Mouse (Mus musculus) erythroblast, embryonic 14.5 days (primary cell): Measurements from ENCODE around the gene Pnmal1. TPM values are rescaled to one million over a fixed set of nuclear protein-coding genes. Genes with fewer than 3 reads are reported as not detected.
"Not testable (repeated sequence)": the region's sequence is repeated elsewhere in the genome, so short reads cannot be mapped to it uniquely, and the experiment has no call there.

Experiments
- H3K27me3 ChIP-seq: 2 replicates; pipeline ENCODE4 v1.6.1; 2012; ENCODE audit warnings: inconsistent platforms; ENCODE audit not compliant: control insufficient read depth
- H3K36me3 ChIP-seq: 2 replicates; pipeline ENCODE4 v1.6.1; 2012; ENCODE audit warnings: mild to moderate bottlenecking, inconsistent platforms; ENCODE audit not compliant: control insufficient read depth
- H3K4me1 ChIP-seq: 2 replicates; pipeline ENCODE4 v1.6.1; 2012; ENCODE audit warnings: inconsistent platforms; ENCODE audit not compliant: control insufficient read depth
- H3K4me3 ChIP-seq: replicated peaks from 2 replicates; pipeline ENCODE3; 2012; ENCODE audit warnings: moderate library complexity, mild to moderate bottlenecking, inconsistent platforms
- H3K9me3 ChIP-seq: 2 replicates; pipeline ENCODE4 v1.6.1; 2012; ENCODE audit warnings: low read length, inconsistent platforms, mixed read lengths; ENCODE audit not compliant: control insufficient read depth
- GATA1 ChIP-seq: IDR thresholded peaks from 2 replicates; pipeline ENCODE4 v1.6.1; 2012; ENCODE audit warnings: low read length, inconsistent platforms, mixed read lengths
- TAL1 ChIP-seq: IDR thresholded peaks from 3 replicates; pipeline ENCODE4 v1.6.1; 2012; ENCODE audit warnings: low read length, inconsistent platforms, mixed read lengths
- polyA plus RNA-seq: library from polyadenylated mRNA; stranded (reverse); fragments of >175 nt; gene quantifications from 2 replicates; pipeline ENCODE4 v1.2.3, GENCODE M21; 2012

The Pnmal1 gene
- polyA plus RNA-seq, 1 experiment = not detected

DNA sequence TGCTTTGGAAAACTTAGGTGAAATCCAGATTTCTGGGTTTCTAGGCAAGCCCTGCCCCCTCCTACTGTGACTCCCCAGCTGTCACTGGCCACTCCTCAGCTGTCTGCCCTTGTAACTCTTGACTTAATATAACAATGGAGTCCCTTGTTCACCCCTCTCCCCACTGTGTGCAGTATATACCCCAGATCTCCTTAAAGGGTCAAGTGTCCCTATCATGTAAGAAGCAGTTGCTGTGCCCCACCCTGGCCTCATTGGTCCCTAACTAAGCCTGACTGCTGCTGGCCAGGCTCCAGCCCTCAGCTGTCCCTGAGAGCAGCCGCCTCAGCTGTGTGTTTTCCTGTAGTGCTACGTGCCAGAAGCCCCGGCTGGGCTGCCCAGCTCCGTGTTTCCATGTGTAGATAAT is 11.5 kb upstream of the Pnmal1 start:
- no peaks in the 10 kb centered on the region for H3K36me3 ChIP-seq
- H3K27me3 ChIP-seq = peaks cover 77% of the 10 kb centered on the region
- TF ChIP-seq GATA1 = no peak
- no peak for TF ChIP-seq TAL1
- H3K4me1 ChIP-seq = peaks cover 10% of the 10 kb centered on the region
- no peak overlapping the region for H3K4me3 ChIP-seq
- no peaks in the 10 kb centered on the region; the same call in 1 of the 2 replicates for H3K9me3 ChIP-seq

DNA sequence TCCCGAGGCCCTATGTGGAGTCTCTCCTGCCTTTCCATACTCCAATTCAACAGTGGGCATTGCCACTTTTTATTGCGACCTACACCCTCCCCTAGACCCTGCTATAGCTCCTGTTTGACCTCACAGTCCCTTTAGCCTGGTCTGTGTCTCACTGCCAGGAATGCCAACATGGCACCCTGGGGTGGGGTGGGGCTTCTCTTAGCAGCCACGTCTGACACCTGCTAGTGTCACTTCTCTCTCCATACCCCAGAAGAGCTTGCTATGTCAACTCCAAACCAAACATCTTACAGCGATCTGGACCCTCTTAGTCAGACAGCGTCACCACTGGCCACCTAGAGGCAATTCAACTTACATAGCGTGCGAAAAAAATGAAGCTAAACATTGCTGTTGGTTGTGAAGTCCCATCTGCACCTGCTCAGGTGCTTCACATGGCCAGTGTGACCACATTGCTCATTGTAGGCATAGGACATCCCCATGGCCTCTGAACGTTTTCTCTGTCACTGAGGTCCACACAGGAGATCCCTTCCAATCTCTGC is 10.5 kb upstream of the Pnmal1 start:
- H3K9me3 ChIP-seq = no peaks in the 10 kb centered on the region; the same call in 1 of the 2 replicates
- H3K4me1 ChIP-seq = peaks cover 10% of the 10 kb centered on the region
- TF ChIP-seq GATA1 = no peak
- TF ChIP-seq TAL1 = no peak
- H3K4me3 ChIP-seq = no peak overlapping the region
- no peaks in the 10 kb centered on the region for H3K36me3 ChIP-seq
- H3K27me3 ChIP-seq = peaks cover 67% of the 10 kb centered on the region

DNA sequence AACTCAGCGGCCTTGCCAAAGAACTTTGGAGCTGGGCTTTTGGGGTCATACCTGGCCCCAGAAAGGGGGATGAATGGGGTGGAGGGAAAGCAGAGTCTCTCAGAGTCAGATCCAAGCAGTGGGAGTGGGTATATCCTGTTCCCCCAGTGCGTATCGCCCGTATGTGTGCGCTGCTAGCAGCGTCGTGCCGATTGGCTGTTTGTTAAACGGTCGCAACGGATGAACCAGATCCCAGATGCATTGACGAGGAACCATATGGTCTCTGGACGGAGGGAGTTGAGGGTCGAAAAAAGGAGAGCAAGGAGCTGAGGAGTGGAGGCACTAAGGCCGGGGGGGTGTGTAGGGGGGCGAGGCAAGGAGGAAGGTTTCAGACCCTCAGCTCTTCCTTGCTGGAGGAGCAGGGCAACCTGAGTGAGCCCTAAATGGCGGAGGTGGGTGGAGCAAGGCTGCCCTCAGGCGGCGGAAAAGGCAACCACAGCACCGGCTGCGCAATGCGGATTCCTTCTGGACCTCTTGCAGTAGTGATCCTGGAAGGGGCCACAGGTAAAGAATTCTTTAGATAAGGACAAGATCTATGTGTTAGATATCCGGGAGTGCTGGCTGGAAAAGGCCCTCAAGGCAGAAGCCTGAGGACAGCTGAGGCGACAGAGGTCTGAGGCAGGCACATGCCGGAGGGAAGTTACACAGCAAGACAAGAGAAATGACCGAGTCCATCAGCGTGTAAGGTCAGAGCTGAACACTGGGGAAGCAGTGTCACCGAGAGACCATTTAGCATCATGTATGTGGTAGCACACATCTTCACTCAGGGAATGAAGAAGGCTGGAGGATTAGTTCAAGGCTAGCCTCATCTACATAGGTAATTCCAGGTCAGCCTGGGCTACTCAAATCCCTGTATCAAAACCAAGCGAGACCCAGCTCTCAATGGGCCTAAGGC is 9.3 kb upstream of the Pnmal1 start:
- Histone ChIP-seq H3K27me3 (peaks cover 55% of the 10 kb centered on the region), H3K9me3 (no peaks in the 10 kb centered on the region; the same call in 1 of the 2 replicates), H3K36me3 (no peaks in the 10 kb centered on the region)

DNA sequence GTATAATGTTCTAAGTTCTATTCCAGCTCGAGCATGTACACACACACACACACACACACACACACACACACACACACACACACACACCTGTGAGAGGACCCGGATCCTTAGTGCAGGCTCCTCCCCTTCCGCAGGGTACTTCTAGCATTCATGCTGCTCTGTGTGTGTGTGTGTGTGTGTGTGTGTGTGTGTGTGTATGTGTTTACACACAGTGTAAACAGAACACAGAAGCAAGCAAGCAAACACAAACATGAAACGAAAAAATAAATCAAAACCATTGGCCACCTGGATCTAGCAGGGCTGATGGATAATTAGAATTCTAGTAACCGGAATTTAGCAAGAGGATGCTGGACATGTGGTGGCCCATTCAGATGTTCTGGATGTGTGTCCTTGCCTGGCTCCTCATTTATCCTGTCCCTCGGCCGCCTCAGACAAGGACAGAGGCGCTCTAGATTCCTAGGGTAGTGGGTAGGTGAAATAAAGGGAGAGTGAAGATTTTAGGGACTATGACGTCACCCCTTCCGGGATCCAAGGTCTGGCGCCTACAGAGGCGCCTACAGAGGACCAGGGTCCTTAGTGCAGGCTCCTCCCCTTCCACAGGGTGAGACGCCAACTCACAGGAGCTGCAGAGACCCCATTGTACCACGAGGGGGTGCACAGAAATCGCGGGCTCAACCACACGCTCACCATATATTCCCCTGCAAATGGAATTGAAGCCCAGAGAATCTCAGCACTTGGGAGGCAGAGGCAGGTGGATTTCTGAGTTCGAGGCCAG is 8.4 kb upstream of the Pnmal1 start:
- TF ChIP-seq GATA1 (no peak), TAL1 (no peak)
- Histone ChIP-seq H3K36me3 (no peaks in the 10 kb centered on the region), H3K4me3 (no peak overlapping the region), H3K4me1 (peaks cover 8% of the 10 kb centered on the region), H3K27me3 (peaks cover 46% of the 10 kb centered on the region), H3K9me3 (no peaks in the 10 kb centered on the region; the same call in 1 of the 2 replicates)

More for the DNA sequence above, 9.3 kb upstream of the Pnmal1 start:
- TF ChIP-seq GATA1 = no peak
- no peak for TF ChIP-seq TAL1
- Histone ChIP-seq H3K4me3 (peak overlapping the region; percentile 2), H3K4me1 (peaks cover 8% of the 10 kb centered on the region)

DNA sequence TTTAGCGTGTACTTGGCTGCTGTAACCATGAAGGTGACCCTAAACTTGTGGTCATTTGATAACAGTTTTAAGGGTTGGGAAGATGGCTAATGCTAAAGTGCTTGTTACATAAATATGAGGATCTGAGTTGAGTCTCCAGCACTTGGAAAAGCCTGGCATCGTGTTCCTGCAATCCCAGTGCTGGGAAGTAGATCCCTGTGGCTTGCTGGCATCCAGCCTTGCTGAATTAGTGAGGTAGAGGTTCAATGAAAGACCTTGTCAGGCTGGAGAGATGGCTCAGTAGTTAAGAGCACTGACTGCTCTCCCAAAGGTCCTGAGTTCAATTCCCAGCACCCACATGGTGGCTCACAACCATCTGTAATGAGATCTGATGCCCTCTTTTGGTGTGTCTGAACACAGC is 5.7 kb upstream of the Pnmal1 start:
- not testable (repeated sequence) for H3K4me3 ChIP-seq, H3K36me3 ChIP-seq, H3K9me3 ChIP-seq, H3K4me1 ChIP-seq
- peaks cover 19% of the 10 kb centered on the region for H3K27me3 ChIP-seq

DNA sequence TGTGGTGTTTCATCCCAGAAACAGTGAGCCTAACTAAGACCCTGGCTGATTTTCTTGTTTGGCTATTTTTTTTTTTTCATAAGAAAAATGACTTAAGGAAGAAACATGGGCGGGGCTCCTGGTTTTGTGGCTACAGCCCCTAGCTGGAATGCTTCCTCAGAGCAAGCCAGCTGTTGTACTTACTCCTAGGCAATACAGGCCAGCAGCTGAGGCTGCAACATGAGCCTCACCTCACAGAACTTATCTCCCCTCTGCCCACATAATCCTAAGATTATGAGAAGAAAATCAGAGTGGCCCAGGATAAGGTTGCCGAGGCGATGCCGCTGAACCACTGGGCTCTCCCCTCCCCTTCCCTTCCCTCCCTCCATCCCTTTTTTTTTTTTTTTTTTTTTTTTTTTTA is 3.8 kb upstream of the Pnmal1 start:
- peaks cover 4% of the 10 kb centered on the region; the same call in 1 of the 2 replicates for H3K27me3 ChIP-seq
- H3K36me3 ChIP-seq = no peaks in the 10 kb centered on the region
- no peaks in the 10 kb centered on the region for H3K9me3 ChIP-seq
- H3K4me3 ChIP-seq = no peak overlapping the region
- no peaks in the 10 kb centered on the region for H3K4me1 ChIP-seq
- TF ChIP-seq GATA1 (no peak), TAL1 (no peak)

DNA sequence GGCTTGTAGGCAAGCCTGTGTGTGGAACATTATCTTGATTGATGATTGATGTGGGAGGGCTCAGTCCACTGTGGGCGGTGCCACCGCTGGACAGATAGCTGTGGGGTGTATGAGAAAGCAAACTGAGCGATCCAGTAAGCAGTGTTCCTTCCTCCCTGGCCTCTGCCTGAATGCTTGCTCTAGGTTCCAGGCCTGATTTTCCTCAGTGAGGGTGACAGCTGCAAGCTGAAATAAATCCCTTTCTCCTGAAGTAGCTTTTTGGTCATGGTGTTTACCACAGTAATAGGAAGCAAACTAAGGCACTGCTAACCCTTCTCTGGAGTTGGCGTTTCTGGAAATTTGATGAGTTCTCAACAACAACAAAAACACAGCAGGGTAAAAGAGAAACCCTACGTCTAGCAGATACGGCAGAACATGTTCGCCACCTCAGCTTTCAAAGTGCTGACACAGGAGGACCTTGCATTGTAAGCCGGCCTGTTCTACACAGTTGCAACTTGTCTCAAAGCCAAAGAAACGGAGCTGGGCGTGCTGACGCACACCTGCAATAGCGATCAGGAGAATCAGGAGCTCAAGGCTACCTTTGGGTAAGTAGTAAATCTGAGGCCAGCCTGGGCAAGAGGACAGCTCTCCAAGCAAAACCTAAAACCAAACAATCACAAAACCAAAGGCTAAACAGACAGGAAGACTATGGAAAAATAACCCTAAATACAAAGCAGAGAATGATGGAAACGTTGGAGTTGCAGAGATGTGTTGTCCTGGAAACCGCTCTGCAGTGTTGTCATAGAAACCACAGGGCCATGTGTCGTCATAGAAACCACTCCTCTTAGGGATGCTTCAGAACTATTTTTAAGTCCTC is 2.8 kb upstream of the Pnmal1 start:
- TF ChIP-seq TAL1 (no peak), GATA1 (no peak)
- Histone ChIP-seq H3K27me3 (peaks cover 4% of the 10 kb centered on the region; the same call in 1 of the 2 replicates), H3K4me3 (no peak overlapping the region), H3K36me3 (no peaks in the 10 kb centered on the region), H3K9me3 (no peaks in the 10 kb centered on the region), H3K4me1 (no peaks in the 10 kb centered on the region)

DNA sequence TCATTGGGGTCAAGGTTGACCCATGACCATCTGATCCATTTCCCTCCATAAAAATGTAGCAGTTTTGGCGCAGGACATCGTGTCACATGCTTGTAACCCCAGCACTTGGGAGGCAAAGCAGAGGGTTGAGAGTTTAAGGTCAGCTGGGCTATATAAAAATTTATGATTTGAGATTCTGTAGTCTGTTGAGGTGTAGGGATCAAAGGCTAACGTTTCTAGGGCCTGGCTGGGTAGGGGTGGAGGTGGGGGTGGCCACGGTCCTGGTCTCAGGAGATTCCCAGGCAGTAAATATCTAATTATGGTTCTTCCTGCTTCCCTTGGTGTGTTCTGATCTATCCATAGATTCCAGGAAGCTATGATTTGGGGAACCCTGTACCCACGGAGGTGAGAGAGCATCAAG is 2.2 kb downstream of the Pnmal1 start:
- no peak for TF ChIP-seq TAL1
- no peak overlapping the region for H3K4me3 ChIP-seq
- H3K4me1 ChIP-seq = no peaks in the 10 kb centered on the region
- H3K9me3 ChIP-seq = no peaks in the 10 kb centered on the region
- no peaks in the 10 kb centered on the region for H3K36me3 ChIP-seq
- H3K27me3 ChIP-seq = peaks cover 4% of the 10 kb centered on the region; the same call in 1 of the 2 replicates
